Comparison of ENCODE assay signal across 15 mouse cellular contexts in the genomic region with DNA sequence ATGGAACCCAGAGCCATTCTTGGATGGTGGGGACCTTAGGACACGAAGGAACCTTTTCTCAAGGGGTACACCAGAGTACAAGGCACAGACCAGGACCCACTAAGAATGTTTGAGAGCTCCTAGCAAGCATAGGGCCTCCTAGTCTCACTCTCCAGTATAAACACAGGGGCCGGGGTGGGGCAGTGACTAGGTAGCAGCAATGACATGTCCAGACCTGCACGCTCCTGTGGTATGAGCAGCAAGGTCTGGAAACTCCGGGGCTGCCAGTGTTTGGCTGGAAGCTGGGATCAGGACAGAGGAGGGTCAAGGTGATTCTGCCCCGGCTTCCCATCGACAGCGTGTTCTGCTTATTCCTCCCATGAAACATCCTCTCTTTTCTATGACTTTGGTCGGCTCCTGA. TPM values are rescaled to one million over a fixed set of nuclear protein-coding genes. Genes with fewer than 3 reads are reported as not detected.
"Had no signal": no experiment of that assay in that cellular context is flagged by ENCODE, and none has a peak within 500 bp of the region (broad histone marks: within the 10 kb centered on the region; RNA-seq: fewer than 3 reads in every experiment).

No protein-coding gene starts in this region.

- H3K4me1 ChIP-seq: lung, embryonic 15.5 days; midbrain, embryonic 13.5 days had no signal

- H3K4me2 ChIP-seq: kidney, embryonic 15.5 days; limb, embryonic 13.5 days; liver, embryonic 12.5 days; liver, embryonic 15.5 days; lung, embryonic 15.5 days; midbrain, embryonic 13.5 days had no signal

- H3K27me3 ChIP-seq: kidney, embryonic 15.5 days; limb, embryonic 13.5 days; liver, embryonic 12.5 days; liver, embryonic 15.5 days; lung, embryonic 15.5 days; midbrain, embryonic 13.5 days had no signal

- DNase-seq: kidney, adult 8-10 months; kidney, postnatal 10 days; kidney, postnatal 4 days; left cerebral cortex, postnatal 4 days; liver; thymus, adult 18-20 months; thymus, postnatal 4 days had no signal

- H3K27ac ChIP-seq: kidney, embryonic 15.5 days; limb, embryonic 13.5 days; liver, embryonic 12.5 days; liver, embryonic 15.5 days; lung, embryonic 15.5 days; macrophage; midbrain, embryonic 13.5 days had no signal

- H3K9ac ChIP-seq: kidney, embryonic 15.5 days; limb, embryonic 13.5 days; liver, embryonic 12.5 days; liver, embryonic 15.5 days; lung, embryonic 15.5 days; midbrain, embryonic 13.5 days had no signal

- H3K36me3 ChIP-seq: kidney, embryonic 15.5 days; limb, embryonic 13.5 days; liver, embryonic 12.5 days; liver, embryonic 15.5 days; lung, embryonic 15.5 days; midbrain, embryonic 13.5 days had no signal

- ATAC-seq: intestine, postnatal 0 days; liver, embryonic 12.5 days; midbrain, embryonic 13.5 days had no signal

- H3K4me3 ChIP-seq: kidney, embryonic 15.5 days; limb, embryonic 13.5 days; liver, embryonic 12.5 days; liver, embryonic 15.5 days; lung, embryonic 15.5 days; midbrain, embryonic 13.5 days had no signal

- H3K9me3 ChIP-seq: kidney, embryonic 15.5 days; limb, embryonic 13.5 days; liver, embryonic 12.5 days; liver, embryonic 15.5 days; lung, embryonic 15.5 days; midbrain, embryonic 13.5 days had no signal

RNA-seq across cellular contexts. Expression of a gene that starts 34.6 kb away (rescaled TPM):
- polyA plus RNA-seq: midbrain, embryonic 13.5 days had no signal
